Mouse (Mus musculus) telencephalon, adult 2 months (tissue): ENCODE results near the gene Src.

Source experiments
- DNase-seq: peaks from one replicate; pipeline ENCODE4 v3.0.0-alpha.2; 2011; ENCODE audit warnings: low read depth, low spot score

Gene Src

GRCm38 (mm10) chr2:157436496-157436895, 18.3 kb downstream of the Src start:
- no peak for DNase-seq

- DNase-seq = no peak
Measured at GRCm38 (mm10) chr2:157437123-157437522, 18.9 kb downstream of the Src start.

GRCm38 (mm10) chr2:157441363-157441762, 23.1 kb downstream of the Src start:
- no peak for DNase-seq

- DNase-seq = no peak
Measured at GRCm38 (mm10) chr2:157447297-157448158, 29.3 kb downstream of the Src start.

GRCm38 (mm10) chr2:157448356-157448755, 30.1 kb downstream of the Src start:
- no peak for DNase-seq

- no peak for DNase-seq
Measured at GRCm38 (mm10) chr2:157450905-157451304, 32.7 kb downstream of the Src start.

- no peak for DNase-seq
Measured at GRCm38 (mm10) chr2:157451372-157452040, 33.3 kb downstream of the Src start.

- DNase-seq = peak; percentile 78
Measured at GRCm38 (mm10) chr2:157457100-157457806, 39.0 kb downstream of the Src start.

- DNase-seq = no peak
Measured at GRCm38 (mm10) chr2:157458472-157458871, 40.2 kb downstream of the Src start.

GRCm38 (mm10) chr2:157459736-157460135, 41.5 kb downstream of the Src start:
- DNase-seq = no peak

GRCm38 (mm10) chr2:157462776-157463710, 44.8 kb downstream of the Src start:
- DNase-seq = no peak

- no peak for DNase-seq
Measured at GRCm38 (mm10) chr2:157463887-157464745, 45.9 kb downstream of the Src start.

- DNase-seq = peak; percentile 45
Measured at GRCm38 (mm10) chr2:157464746-157465126, 46.5 kb downstream of the Src start.

GRCm38 (mm10) chr2:157466836-157467235, 48.6 kb downstream of the Src start:
- no peak for DNase-seq

GRCm38 (mm10) chr2:157468130-157468796, 50.0 kb downstream of the Src start:
- DNase-seq = no peak

- DNase-seq = no peak
Measured at GRCm38 (mm10) chr2:157471292-157471691, 53.0 kb downstream of the Src start.

GRCm38 (mm10) chr2:157471737-157472136, 53.5 kb downstream of the Src start:
- DNase-seq = no peak

GRCm38 (mm10) chr2:157472469-157472868, 54.2 kb downstream of the Src start:
- DNase-seq = no peak

- no peak for DNase-seq
Measured at GRCm38 (mm10) chr2:157474269-157474729, 56.1 kb downstream of the Src start.
